Mouse (Mus musculus) hindbrain, embryonic 10.5 days (tissue): Measurements from ENCODE around the gene Ece1. TPM values are rescaled to one million over a fixed set of nuclear protein-coding genes. Genes with fewer than 3 reads are reported as not detected.

Experiments
- DNase-seq: peaks from one replicate; pipeline ENCODE4 v3.0.0-alpha.2; 2017; ENCODE audit warnings: low spot score
- H3K27ac ChIP-seq: fragments of 300-500 bp; sonication (generic); 2 replicates; pipeline ENCODE4 v1.5.1; 2016; ENCODE audit warnings: mild to moderate bottlenecking, moderate library complexity
- H3K27me3 ChIP-seq: fragments of 300-500 bp; sonication (generic); 2 replicates; pipeline ENCODE4 v1.6.1; 2016; ENCODE audit warnings: mild to moderate bottlenecking; ENCODE audit not compliant: poor library complexity, insufficient read depth, severe bottlenecking
- H3K36me3 ChIP-seq: fragments of 300-500 bp; sonication (generic); 2 replicates; pipeline ENCODE4 v1.6.1; 2016; ENCODE audit warnings: mild to moderate bottlenecking, moderate library complexity
- H3K4me1 ChIP-seq: fragments of 300-500 bp; sonication (generic); replicated peaks from 2 replicates; pipeline ENCODE4 v1.6.1; 2016; ENCODE audit warnings: mild to moderate bottlenecking
- H3K4me3 ChIP-seq: fragments of 300-500 bp; sonication (generic); 2 replicates; pipeline ENCODE4 v1.5.1; 2016; ENCODE audit warnings: mild to moderate bottlenecking, moderate library complexity
- H3K9me3 ChIP-seq: fragments of 300-500 bp; sonication (generic); 2 replicates; pipeline ENCODE4 v1.6.1; 2016; ENCODE audit warnings: mild to moderate bottlenecking, moderate library complexity
- WGBS: fragments of 180-500 bp; shearing (Covaris S2); methylation state at CpG from one replicate; pipeline ENCODE4 v1.1.7; 2016; 5-methylcytosine and 5-hydroxymethylcytosine counted together
- polyA plus RNA-seq: library from polyadenylated mRNA; unstranded; fragments of >200 nt; fragmentation: Nextera tagmentation; extraction: Ambion mirVana; gene quantifications from 2 replicates; pipeline ENCODE4 v1.2.1, GENCODE M21; 2016

Gene Ece1
- 33.7 and 37.6 TPM in 2 replicates for polyA plus RNA-seq

DNA sequence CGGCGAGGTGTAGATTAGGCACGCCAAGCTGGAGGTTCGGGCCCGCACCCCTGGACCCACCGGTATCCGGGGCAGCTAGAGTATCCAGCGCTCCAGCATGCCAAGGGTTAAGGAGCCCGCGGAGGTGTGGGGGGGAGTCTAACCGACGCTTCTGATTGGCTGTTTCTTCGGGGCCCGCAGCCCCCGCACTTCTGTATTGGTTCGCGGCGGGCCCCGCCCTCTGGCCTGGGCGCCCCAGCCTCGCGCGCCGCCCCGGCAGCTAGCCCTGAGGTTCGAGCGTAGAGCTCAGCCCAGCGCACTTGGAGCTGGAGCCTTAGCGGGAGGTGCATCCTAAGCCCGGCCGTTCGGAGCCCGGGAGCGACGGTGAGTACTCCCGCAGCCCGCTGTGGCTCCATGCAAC is at the start of gene Ece1:
TSS of gene Ece1 (plus strand) at position 219 of the 400 bp plus-strand sequence.
- H3K27me3 ChIP-seq: no peaks in the 10 kb centered on the region
- no peaks in the 10 kb centered on the region for H3K9me3 ChIP-seq
- DNase-seq: peak; percentile 92
- peak within 1 kb of the TSS; percentile 91 for H3K27ac ChIP-seq
- H3K36me3 ChIP-seq: no peaks in the 10 kb centered on the region
- WGBS: under 1% methylated on average over 37 of the region's 37 CpGs
- peak within 1 kb of the TSS; percentile 70 for H3K4me3 ChIP-seq
- H3K4me1 ChIP-seq: peaks cover 62% of the 10 kb centered on the region

DNA sequence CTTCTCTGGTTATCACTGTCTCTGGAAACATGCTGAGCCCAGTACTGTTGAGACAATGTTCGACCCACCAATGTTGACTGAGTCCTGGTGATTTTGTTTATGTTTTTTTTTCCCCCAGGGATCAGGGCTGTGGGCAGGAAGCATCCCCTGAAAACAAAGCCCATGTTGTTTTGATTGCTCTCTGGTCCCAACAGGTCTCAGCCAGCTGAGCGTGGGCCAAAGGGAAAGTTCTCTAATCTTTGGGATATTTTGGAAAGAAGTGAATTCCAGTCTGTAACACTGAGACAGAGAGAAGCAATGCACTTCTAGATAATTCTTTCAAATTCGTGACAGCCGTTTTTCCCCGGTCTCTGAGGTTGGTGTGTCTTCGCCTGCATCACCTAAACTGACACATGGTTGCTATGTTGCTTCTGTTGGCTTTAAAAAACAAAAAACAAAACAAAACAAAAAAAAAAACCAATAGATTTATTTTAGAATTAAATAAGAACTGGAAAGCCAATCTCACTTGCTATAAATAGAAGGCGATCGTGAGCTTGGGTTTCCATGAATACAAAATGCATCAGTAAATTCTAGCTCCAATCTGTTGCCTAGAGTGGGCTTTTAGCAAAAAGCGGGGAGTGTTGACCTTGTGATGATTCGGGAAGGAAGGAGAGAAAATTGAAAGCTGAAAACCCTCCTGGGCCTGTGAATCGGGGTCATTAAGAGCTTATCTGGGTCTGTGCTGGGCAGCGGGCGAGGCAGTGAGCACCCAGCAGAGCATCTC is 48.9 kb upstream of the Ece1 start:
- Histone ChIP-seq H3K27ac (no peak overlapping the region), H3K27me3 (no peaks in the 10 kb centered on the region; the same call in 1 of the 2 replicates), H3K36me3 (no peaks in the 10 kb centered on the region), H3K4me3 (no peak overlapping the region), H3K4me1 (peaks cover 16% of the 10 kb centered on the region), H3K9me3 (no peaks in the 10 kb centered on the region)
- 64% methylated on average over 13 of the region's 13 CpGs for WGBS
- DNase-seq: no peak

DNA sequence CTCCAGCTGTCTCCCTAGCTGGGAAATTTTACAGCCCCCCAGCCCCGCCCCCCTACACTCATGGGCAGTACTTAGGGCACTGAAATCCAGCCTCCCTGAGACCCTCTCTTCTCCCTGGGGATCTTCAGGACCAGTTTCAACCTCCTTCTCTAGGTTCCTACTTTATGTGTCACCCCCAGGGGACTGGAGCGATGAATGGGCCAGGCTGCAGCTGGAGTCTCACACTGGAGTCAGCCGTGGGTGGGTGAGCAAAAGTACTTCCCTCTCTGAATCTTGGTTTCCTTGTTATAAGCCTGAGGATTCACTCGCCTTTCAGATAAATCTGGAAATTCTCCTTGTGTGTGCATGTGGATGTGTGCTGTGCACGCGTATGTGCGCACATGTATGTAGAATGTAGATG is 47.9 kb upstream of the Ece1 start:
- no peaks in the 10 kb centered on the region for H3K9me3 ChIP-seq
- no peaks in the 10 kb centered on the region for H3K36me3 ChIP-seq
- H3K4me1 ChIP-seq: peaks cover 16% of the 10 kb centered on the region
- H3K4me3 ChIP-seq: no peak overlapping the region
- no peaks in the 10 kb centered on the region; the same call in 1 of the 2 replicates for H3K27me3 ChIP-seq
- WGBS: 85% methylated on average over 7 of the region's 7 CpGs
- DNase-seq: no peak
- no peak overlapping the region for H3K27ac ChIP-seq

DNA sequence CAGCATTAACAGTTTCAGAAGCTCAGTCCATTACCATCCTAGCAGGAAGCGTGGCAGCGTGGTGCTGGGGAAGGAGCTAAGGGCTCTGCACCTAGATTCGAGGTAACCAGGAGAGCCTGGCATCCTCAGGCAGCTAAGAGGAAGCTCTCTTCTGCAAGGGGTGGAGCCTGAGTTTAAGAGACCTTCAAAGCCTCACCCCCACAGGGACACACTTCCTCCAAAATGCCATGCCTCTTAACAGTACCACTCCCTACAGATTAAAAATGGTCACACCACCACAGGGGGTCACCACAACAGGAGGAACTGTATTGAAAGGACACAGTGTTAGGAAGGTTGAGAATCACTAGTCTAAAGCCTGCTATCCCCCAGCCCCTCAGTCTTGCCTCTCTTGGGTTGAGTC is 46.6 kb upstream of the Ece1 start:
- Histone ChIP-seq H3K27ac (no peak overlapping the region), H3K4me1 (peaks cover 16% of the 10 kb centered on the region), H3K9me3 (no peaks in the 10 kb centered on the region; the same call in 1 of the 2 replicates), H3K4me3 (no peak overlapping the region), H3K27me3 (no peaks in the 10 kb centered on the region; the same call in 1 of the 2 replicates), H3K36me3 (no peaks in the 10 kb centered on the region)
- 75% methylated on average over 3 of the region's 3 CpGs for WGBS
- no peak for DNase-seq

DNA sequence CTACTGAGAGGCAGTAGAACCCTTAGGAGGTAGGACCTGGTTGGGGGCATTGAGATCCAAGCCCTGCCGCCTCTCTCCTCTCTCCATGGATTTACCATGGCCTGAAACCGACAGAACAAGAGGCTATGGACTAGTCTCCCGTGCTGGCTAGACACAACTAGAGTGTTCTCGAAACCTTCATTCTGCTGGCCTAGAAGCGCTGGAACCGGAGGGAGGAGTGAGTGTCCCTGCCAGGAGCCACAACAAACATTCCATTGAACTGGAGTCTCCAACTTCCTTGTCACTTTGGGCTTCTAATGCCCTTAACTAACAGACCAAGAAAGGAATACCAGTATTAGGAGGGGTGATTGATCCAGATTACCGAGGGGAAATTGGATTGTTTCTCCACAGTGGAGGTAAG is 45.8 kb upstream of the Ece1 start:
- peaks cover 16% of the 10 kb centered on the region for H3K4me1 ChIP-seq
- no peak overlapping the region for H3K4me3 ChIP-seq
- 75% methylated on average over 7 of the region's 7 CpGs for WGBS
- no peak overlapping the region for H3K27ac ChIP-seq
- no peak for DNase-seq
- H3K9me3 ChIP-seq: no peaks in the 10 kb centered on the region; the same call in 1 of the 2 replicates
- no peaks in the 10 kb centered on the region; the same call in 1 of the 2 replicates for H3K27me3 ChIP-seq
- H3K36me3 ChIP-seq: no peaks in the 10 kb centered on the region

DNA sequence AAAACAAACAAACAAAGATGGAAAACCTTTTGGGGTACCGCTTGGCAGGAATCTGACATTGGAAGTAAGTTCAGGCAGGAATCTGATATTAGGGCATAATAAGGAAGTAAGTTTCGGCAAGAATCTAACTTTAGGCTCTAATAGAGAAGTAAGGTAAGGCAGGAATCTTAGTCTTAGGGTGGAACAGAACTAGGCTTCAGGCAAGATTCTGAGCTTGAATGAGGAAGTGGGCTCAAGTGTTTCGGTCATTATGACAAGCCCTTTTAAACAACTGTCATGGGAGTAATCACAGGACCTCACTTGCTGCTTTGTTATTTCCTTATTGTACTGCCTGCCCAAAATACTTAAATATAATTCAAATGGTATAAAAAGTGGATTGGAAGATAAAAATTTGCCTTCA is 43.7 kb upstream of the Ece1 start:
- H3K9me3 ChIP-seq: no peaks in the 10 kb centered on the region; the same call in 1 of the 2 replicates
- no peak overlapping the region for H3K4me3 ChIP-seq
- no peak overlapping the region for H3K27ac ChIP-seq
- no peaks in the 10 kb centered on the region for H3K36me3 ChIP-seq
- no peak for DNase-seq
- 96% methylated on average over 3 of the region's 3 CpGs for whole genome bisulfite sequencing
- no peaks in the 10 kb centered on the region for H3K27me3 ChIP-seq
- H3K4me1 ChIP-seq: peaks cover 15% of the 10 kb centered on the region

DNA sequence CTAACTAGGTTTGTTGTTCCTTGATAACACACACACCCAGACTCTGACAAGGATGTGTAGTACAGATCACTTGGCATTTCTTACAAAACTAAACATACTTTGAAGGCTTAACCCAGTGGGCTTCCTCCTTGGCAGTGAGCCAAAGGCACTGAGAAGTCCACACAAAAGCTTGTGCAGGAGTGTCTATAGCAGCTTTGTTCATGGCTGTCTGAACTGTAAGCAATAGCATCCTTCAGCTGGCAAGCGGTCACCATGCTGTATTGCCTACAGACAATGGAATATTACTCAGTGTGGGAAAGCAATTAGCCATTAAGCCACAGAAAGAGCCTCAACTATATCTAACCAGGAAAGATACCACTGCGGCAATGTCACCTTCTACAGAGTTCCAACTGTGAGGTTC is 42.5 kb upstream of the Ece1 start:
- no peak for DNase-seq
- no peak overlapping the region for H3K4me3 ChIP-seq
- WGBS: 94% methylated on average over 2 of the region's 2 CpGs
- no peaks in the 10 kb centered on the region for H3K36me3 ChIP-seq
- no peaks in the 10 kb centered on the region; the same call in 1 of the 2 replicates for H3K9me3 ChIP-seq
- H3K27ac ChIP-seq: no peak overlapping the region
- no peaks in the 10 kb centered on the region for H3K27me3 ChIP-seq
- 0 out of 2 replicates have a peak, but pooled peaks cover 6% of the 10 kb centered on the region for H3K4me1 ChIP-seq

DNA sequence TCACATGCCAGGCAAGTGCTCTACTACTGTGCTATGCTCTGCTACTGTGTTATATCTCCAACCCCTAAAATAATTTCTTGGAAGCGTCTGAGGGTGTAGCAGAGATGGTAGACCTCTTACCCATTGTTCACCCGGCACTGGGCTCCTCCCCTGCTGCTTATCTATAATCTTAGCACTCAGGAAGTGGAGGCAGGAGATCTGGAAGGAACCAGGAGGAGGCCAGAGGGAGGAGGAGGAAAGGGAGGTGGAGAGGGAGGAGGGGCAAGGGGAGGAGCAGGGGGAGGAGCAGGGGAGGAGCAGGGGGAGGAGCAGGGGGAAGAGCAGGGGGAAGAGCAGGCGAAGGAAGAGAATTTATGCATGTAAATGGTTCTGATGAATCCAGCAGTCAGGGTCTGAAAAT is 41.3 kb upstream of the Ece1 start:
- Histone ChIP-seq H3K9me3 (no peaks in the 10 kb centered on the region; the same call in 1 of the 2 replicates), H3K27ac (no peak overlapping the region), H3K36me3 (no peaks in the 10 kb centered on the region), H3K27me3 (no peaks in the 10 kb centered on the region), H3K4me3 (no peak overlapping the region), H3K4me1 (0 out of 2 replicates have a peak, but pooled peaks cover 3% of the 10 kb centered on the region)
- no peak for DNase-seq
- WGBS: 57% methylated on average over 3 of the region's 3 CpGs

DNA sequence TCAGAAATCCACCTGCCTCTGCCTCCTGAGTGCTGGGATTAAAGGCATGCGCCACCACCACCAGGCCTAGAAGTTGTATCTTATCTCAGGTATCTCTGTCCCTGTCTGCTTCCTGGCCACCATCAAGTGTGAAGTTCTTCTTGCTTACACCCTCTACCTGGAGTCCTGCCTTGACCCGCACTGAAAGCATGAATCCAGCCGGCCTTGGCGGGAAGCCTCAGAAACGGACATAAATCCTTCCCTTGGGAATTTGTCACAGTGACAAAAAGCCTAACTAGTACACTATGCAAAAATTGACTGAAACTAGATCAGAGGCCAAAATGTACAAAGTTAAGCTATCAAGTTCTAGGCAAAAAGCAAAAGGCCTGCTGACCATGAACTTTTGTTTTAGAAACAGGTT is 39.5 kb upstream of the Ece1 start:
- Histone ChIP-seq H3K36me3 (no peaks in the 10 kb centered on the region), H3K27me3 (no peaks in the 10 kb centered on the region), H3K27ac (no peak overlapping the region), H3K9me3 (no peaks in the 10 kb centered on the region; the same call in 1 of the 2 replicates), H3K4me1 (no peaks in the 10 kb centered on the region), H3K4me3 (no peak overlapping the region)
- WGBS: 94% methylated on average over 5 of the region's 5 CpGs
- DNase-seq: no peak

DNA sequence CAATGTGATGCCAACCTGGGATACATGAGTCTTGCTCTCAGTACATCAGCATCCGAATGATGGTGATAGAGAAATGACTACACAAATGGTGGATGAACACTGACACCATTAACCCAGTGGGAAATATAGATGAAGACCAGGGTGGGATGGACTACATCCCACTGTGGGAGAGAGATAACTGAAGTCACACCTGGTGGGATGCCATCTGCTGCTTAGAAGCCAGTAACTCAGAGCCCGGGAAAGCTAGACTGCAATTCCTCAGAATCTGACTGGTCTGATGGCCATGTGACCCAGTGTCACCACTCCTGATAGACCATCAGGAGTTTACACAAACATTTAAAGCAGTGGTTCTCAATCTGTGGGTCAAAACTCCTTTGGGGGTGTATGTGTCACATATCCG is 38.5 kb upstream of the Ece1 start:
- Histone ChIP-seq H3K27ac (no peak overlapping the region), H3K4me1 (no peaks in the 10 kb centered on the region), H3K36me3 (no peaks in the 10 kb centered on the region), H3K4me3 (no peak overlapping the region), H3K27me3 (no peaks in the 10 kb centered on the region), H3K9me3 (no peaks in the 10 kb centered on the region; the same call in 1 of the 2 replicates)
- DNase-seq: no peak
- WGBS: 88% methylated on average over 3 of the region's 3 CpGs

DNA sequence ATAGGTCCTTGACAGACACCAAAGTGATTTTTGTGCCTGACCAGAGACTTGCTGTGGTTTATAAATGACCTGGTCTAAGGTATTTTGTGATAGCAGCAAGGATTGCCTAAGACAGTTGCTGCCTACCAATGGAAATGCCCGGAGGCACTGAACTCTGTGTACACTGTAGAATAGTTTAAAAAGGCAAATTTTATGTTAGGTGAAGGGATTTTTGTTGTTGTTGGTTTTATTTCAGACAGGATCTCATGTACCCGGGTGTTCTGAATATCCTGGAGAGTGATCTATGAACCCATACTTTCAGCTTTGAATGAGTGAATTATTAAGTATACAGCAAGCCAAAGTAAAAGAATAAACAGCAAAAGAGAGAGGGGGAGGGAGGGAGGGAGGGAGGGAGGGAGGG is 37.2 kb upstream of the Ece1 start:
- no peaks in the 10 kb centered on the region for H3K4me1 ChIP-seq
- no peak overlapping the region for H3K27ac ChIP-seq
- H3K9me3 ChIP-seq: no peaks in the 10 kb centered on the region; the same call in 1 of the 2 replicates
- DNase-seq: no peak
- WGBS: 87% methylated on average over 2 of the region's 2 CpGs
- no peaks in the 10 kb centered on the region for H3K36me3 ChIP-seq
- H3K4me3 ChIP-seq: no peak overlapping the region
- H3K27me3 ChIP-seq: peaks cover 12% of the 10 kb centered on the region

DNA sequence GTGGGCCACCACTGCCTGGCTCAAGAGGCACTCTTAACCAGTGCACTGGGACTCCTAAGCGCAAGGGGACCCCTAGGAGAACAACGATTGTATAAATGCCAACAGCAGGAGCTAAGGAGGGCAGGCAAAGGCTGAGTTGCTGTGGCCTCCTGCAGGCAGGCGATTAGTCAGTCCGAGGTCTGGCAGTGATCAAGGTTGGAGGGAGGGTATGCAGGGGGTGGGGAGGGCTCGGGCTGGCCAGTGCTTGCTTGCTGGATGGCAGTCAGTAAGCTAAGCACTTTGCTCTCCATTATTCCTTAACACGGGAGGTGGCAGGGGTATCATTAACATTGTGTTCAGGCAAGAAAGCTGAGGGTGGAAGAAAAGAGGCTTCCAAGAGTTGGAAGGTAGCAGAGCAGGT is 31.7 kb upstream of the Ece1 start:
- Histone ChIP-seq H3K27me3 (peaks cover 40% of the 10 kb centered on the region), H3K4me3 (no peak overlapping the region), H3K9me3 (no peaks in the 10 kb centered on the region), H3K36me3 (no peaks in the 10 kb centered on the region), H3K4me1 (peaks cover 7% of the 10 kb centered on the region), H3K27ac (no peak overlapping the region)
- DNase-seq: no peak
- WGBS: 21% methylated on average over 6 of the region's 6 CpGs

DNA sequence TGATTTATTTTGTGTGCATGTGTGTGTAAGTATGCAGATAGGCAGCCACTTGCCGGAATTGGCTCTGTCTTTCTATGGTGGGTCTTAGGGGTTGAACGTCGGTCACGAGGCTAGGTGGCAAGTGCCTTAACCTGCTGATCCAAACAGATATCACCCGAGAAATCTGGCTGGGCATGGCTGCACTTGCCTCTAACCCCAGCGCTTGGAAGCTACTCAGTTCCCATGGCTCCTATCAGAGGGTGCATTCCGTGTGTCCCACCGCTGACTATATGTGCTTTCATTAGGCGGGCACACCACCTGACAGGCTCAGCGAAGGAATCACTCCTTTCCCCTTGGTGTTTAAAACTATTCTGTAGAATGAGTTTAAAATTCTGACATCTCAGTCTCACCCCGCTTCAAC is 30.4 kb upstream of the Ece1 start:
- 88% methylated on average over 11 of the region's 11 CpGs for WGBS
- Histone ChIP-seq H3K27me3 (peaks cover 44% of the 10 kb centered on the region), H3K4me3 (no peak overlapping the region), H3K27ac (no peak overlapping the region), H3K36me3 (no peaks in the 10 kb centered on the region), H3K9me3 (no peaks in the 10 kb centered on the region), H3K4me1 (peaks cover 14% of the 10 kb centered on the region)
- DNase-seq: no peak
